Mouse (Mus musculus) forebrain, embryonic 14.5 days (tissue): ENCODE measurements around the gene Gpc6. TPM values are rescaled to one million over a fixed set of nuclear protein-coding genes. Genes with fewer than 3 reads are reported as not detected.

Experiments used
- ATAC-seq: fragments of 200-750 bp; cut with Nextera tagmentation; 2 replicates; pipeline ENCODE4 v1.8.0; 2017; ENCODE audit warnings: mild to moderate bottlenecking, moderate library complexity
- DNase-seq: peaks from one replicate; pipeline ENCODE4 v3.0.0-alpha.2; 2015; ENCODE audit warnings: low spot score
- H3K27ac ChIP-seq: fragments of 300-500 bp; sonication (generic); 2 replicates; pipeline ENCODE4 v1.5.1; 2014; ENCODE audit warnings: low read depth, mild to moderate bottlenecking, control low read depth, low read length, moderate library complexity
- H3K27me3 ChIP-seq: fragments of 300-500 bp; sonication (generic); replicated peaks from 2 replicates; pipeline ENCODE4 v1.6.1; 2014; ENCODE audit warnings: low read length, control low read depth, mixed read lengths; ENCODE audit not compliant: control insufficient read depth, insufficient read depth
- H3K36me3 ChIP-seq: fragments of 300-500 bp; sonication (generic); 2 replicates; pipeline ENCODE4 v1.6.1; 2014; ENCODE audit warnings: low read length, control low read depth; ENCODE audit not compliant: control insufficient read depth, insufficient read depth
- H3K4me1 ChIP-seq: fragments of 300-500 bp; sonication (generic); 2 replicates; pipeline ENCODE4 v1.6.1; 2014; ENCODE audit warnings: antibody characterized with exemption, low read length, control low read depth; ENCODE audit not compliant: control insufficient read depth, insufficient read depth
- H3K4me2 ChIP-seq: fragments of 300-500 bp; sonication (generic); 2 replicates; pipeline ENCODE4 v1.6.1; 2014; ENCODE audit warnings: mild to moderate bottlenecking, control low read depth, low read length
- H3K4me3 ChIP-seq: fragments of 300-500 bp; sonication (generic); 2 replicates; pipeline ENCODE4 v1.5.1; 2014; ENCODE audit warnings: low read depth, low read length, control low read depth
- H3K9ac ChIP-seq: fragments of 300-500 bp; sonication (generic); 2 replicates; pipeline ENCODE4 v1.6.1; 2014; ENCODE audit warnings: mild to moderate bottlenecking, low read length, control low read depth, moderate library complexity
- H3K9me3 ChIP-seq: fragments of 300-500 bp; sonication (generic); replicated peaks from 2 replicates; pipeline ENCODE4 v1.6.1; 2016; ENCODE audit warnings: low read length, control low read depth, mixed read lengths; ENCODE audit not compliant: control insufficient read depth
- WGBS: fragments of 180-500 bp; shearing (Covaris S2); extraction: QIAGEN DNeasy Blood & Tissue Kit; methylation state at CpG from one replicate; pipeline ENCODE4 v1.1.7; 2014; 5-methylcytosine and 5-hydroxymethylcytosine counted together
- polyA plus RNA-seq: library from polyadenylated mRNA; unstranded; fragments of >200 nt; fragmentation: Nextera tagmentation; extraction: Ambion mirVana; gene quantifications from 2 replicates; pipeline ENCODE4 v1.2.1, GENCODE M21; 2014

The Gpc6 gene
- polyA plus RNA-seq, 1 experiment from 2014 or later: 9.0 TPM

- peak overlapping the region; percentile 93 for H3K27ac ChIP-seq
- peaks cover 19% of the 10 kb centered on the region for H3K4me1 ChIP-seq
- WGBS: 0% methylated on average over 51 of the region's 52 CpGs
- peak overlapping the region; percentile 78 for H3K4me3 ChIP-seq
- no peaks in the 10 kb centered on the region for H3K36me3 ChIP-seq
- H3K4me2 ChIP-seq: peak overlapping the region; percentile 87
- H3K9me3 ChIP-seq: no peaks in the 10 kb centered on the region
- H3K27me3 ChIP-seq: no peaks in the 10 kb centered on the region
- peak; percentile 92 for DNase-seq
- peak overlapping the region; percentile 84 for H3K9ac ChIP-seq
- peak; percentile 80 for ATAC-seq
Observed at GRCm38 (mm10) chr14:116926404-116927171, 1.5 kb downstream of the Gpc6 start.

- Histone ChIP-seq H3K4me3 (peak overlapping the region; percentile 78), H3K9me3 (no peaks in the 10 kb centered on the region), H3K4me2 (peak overlapping the region; percentile 87), H3K27ac (peak overlapping the region; percentile 93), H3K36me3 (no peaks in the 10 kb centered on the region), H3K27me3 (no peaks in the 10 kb centered on the region), H3K4me1 (peaks cover 19% of the 10 kb centered on the region), H3K9ac (peak overlapping the region; percentile 84)
- under 1% methylated on average over 21 of the region's 21 CpGs for WGBS
- ATAC-seq (no peak), DNase-seq (peak; percentile 58)
Observed at GRCm38 (mm10) chr14:116927341-116928315, 2.5 kb downstream of the Gpc6 start.

GRCm38 (mm10) chr14:116928395-116928794 is 3.3 kb downstream of the Gpc6 start:
- WGBS: 56% methylated on average over 2 of the region's 2 CpGs
- no peaks in the 10 kb centered on the region for H3K9me3 ChIP-seq
- peaks cover 19% of the 10 kb centered on the region for H3K4me1 ChIP-seq
- H3K27me3 ChIP-seq: no peaks in the 10 kb centered on the region
- H3K36me3 ChIP-seq: no peaks in the 10 kb centered on the region
- DNase-seq (no peak), ATAC-seq (no peak)
- peak overlapping the region; percentile 78 for H3K4me3 ChIP-seq
- H3K27ac ChIP-seq: no peak overlapping the region
- H3K9ac ChIP-seq: peak overlapping the region; percentile 84
- peak overlapping the region; percentile 87 for H3K4me2 ChIP-seq

GRCm38 (mm10) chr14:116928796-116929529 is 3.8 kb downstream of the Gpc6 start:
- Histone ChIP-seq H3K4me1 (peaks cover 19% of the 10 kb centered on the region), H3K4me2 (peak overlapping the region; percentile 87), H3K27ac (no peak overlapping the region), H3K4me3 (peak overlapping the region; percentile 78), H3K9ac (peak overlapping the region; percentile 84; the same call in 1 of the 2 replicates), H3K27me3 (no peaks in the 10 kb centered on the region), H3K36me3 (no peaks in the 10 kb centered on the region), H3K9me3 (no peaks in the 10 kb centered on the region)
- ATAC-seq (no peak), DNase-seq (peak; percentile 50)
- WGBS: 33% methylated on average over 7 of the region's 7 CpGs

DNA sequence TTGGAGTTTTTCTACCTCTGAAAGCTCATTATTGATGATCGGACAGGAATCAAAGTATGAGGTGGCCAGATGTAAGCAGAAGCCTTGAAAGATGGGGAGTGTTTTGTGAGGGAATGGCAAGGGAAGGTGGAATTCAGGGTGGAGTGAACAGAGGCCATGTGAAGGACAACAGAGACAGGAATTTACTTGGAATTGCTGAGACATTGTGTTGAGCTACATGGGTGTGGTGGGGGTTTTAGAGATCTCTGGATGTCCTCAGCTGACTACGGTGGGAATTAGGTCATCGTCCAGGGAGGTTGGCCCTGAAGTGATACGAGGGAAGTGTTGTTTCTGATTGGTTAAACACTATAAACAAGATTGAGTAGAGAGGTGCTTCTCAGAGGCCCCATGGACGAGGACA is 8.7 kb downstream of the Gpc6 start:
- Histone ChIP-seq H3K9me3 (no peaks in the 10 kb centered on the region), H3K4me1 (peaks cover 4% of the 10 kb centered on the region), H3K27ac (no peak overlapping the region), H3K4me3 (no peak overlapping the region), H3K4me2 (no peak overlapping the region), H3K36me3 (no peaks in the 10 kb centered on the region), H3K9ac (no peak overlapping the region), H3K27me3 (no peaks in the 10 kb centered on the region)
- 90% methylated on average over 5 of the region's 5 CpGs for WGBS
- ATAC-seq (no peak), DNase-seq (no peak)

DNA sequence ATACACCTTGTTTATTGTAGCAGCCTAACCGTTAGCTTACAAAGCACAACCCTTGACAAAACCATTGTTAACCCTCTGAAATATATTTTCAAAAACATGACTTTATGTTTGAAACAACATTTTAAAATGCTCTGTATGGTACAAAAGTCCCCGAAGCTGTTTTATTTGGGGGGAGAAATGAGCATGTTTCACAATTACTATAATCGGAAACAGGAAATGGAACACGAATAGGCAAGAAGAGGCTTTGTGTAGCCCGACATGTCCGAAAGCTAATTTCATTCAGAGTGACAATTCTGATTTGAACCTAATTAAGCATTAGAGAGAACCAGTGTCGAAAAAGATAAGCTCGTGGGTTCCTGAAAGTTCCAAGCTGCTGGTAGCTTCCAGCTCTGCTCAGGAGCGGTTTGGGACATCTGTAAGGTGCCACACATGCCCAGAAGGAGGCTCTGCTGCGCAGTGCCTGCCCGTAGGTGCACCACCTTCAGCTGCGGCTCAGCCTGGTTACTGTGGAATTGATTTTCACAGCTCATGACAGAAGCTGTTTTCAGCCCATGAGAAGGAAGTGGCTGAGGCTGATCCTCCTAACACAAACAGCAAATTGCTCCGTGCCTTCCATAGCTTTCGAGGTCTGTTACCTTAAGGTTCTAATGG is 12.9 kb downstream of the Gpc6 start:
- no peak overlapping the region for H3K4me3 ChIP-seq
- H3K4me1 ChIP-seq: no peaks in the 10 kb centered on the region
- ATAC-seq (peak; percentile 55; the same call in 1 of the 2 replicates), DNase-seq (peak; percentile 44)
- no peak overlapping the region for H3K27ac ChIP-seq
- H3K27me3 ChIP-seq: no peaks in the 10 kb centered on the region
- no peak overlapping the region for H3K4me2 ChIP-seq
- no peak overlapping the region for H3K9ac ChIP-seq
- no peaks in the 10 kb centered on the region for H3K36me3 ChIP-seq
- H3K9me3 ChIP-seq: no peaks in the 10 kb centered on the region
- 62% methylated on average over 14 of the region's 14 CpGs for WGBS

- no peaks in the 10 kb centered on the region for H3K4me1 ChIP-seq
- no peaks in the 10 kb centered on the region for H3K27me3 ChIP-seq
- ATAC-seq: no peak
- no peak for DNase-seq
- H3K9me3 ChIP-seq: no peaks in the 10 kb centered on the region
- H3K4me2 ChIP-seq: no peak overlapping the region
- WGBS: 94% methylated on average over 9 of the region's 9 CpGs
- no peak overlapping the region for H3K27ac ChIP-seq
- H3K4me3 ChIP-seq: no peak overlapping the region
- H3K9ac ChIP-seq: no peak overlapping the region
- H3K36me3 ChIP-seq: no peaks in the 10 kb centered on the region
Observed at GRCm38 (mm10) chr14:116938735-116939134, 13.6 kb downstream of the Gpc6 start.

DNA sequence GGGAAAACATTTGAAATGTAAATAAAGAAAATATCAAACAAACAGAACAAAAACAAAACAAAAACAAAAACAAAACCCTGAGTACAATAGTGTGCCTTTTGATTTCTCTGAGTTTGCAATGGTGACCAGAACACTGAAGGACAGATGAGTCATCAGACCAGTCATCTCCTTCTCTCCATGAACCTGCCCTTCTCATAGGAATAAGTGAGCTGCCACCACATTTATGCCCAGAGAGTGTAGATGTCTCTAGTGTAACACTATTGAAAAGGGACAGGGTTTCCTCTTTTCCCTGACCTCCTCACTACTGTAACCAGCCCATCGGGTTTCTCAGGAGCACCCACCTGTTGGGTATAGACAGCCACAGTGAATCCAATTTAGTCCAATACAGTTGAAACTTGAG is 14.4 kb downstream of the Gpc6 start:
- DNase-seq (no peak), ATAC-seq (no peak)
- Histone ChIP-seq H3K27me3 (no peaks in the 10 kb centered on the region), H3K9me3 (no peaks in the 10 kb centered on the region), H3K4me1 (no peaks in the 10 kb centered on the region), H3K4me3 (no peak overlapping the region), H3K36me3 (no peaks in the 10 kb centered on the region), H3K9ac (no peak overlapping the region), H3K27ac (no peak overlapping the region), H3K4me2 (no peak overlapping the region)
- WGBS: 86% methylated on average over 1 of the region's 1 CpGs
